Mouse (Mus musculus) frontal cortex, postnatal 14 days (tissue): ENCODE results near the gene Rnpepl1.

Experiments
- DNase-seq, 2 experiments: peaks; one replicate each; pipeline ENCODE4 v3.0.0; 2022; ENCODE audit warnings: low spot score in 2 of 2

Gene Rnpepl1

DNA sequence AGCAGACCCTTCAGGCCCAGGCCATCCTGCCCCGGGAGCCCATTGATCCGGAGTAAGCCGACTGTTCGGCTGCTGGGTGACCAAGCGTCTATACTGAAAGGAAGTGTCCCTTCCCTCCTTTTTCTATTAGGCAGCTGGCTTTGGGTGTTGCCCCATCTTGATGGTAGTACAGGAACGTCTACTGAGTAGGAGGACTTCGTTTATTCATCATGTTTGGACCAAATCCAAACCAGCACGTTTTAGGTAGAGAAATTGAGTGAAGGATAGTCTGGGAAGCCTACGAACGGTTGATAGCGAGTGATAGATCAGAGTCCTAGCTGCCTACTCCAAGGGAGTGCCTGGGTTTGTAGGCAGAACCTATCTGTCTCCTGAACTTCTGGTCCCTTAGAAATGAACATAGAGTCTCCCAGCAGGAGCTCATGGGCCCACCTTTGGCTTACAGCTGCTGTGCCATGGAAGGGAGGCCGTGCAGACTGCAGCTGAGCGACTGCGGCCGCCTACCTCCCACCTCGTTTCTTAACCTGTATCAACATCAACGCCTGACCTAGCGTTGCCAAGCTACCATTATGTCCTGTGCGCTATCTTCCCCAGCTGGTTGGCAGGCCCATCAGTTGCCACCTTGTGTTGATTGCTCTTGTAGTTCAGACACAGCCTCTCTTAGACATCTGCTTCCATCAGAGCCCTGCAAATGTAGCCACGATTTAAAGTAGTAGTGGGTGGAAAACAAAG, 2.8 kb upstream of the Rnpepl1 start:
- no peak for DNase-seq

DNA sequence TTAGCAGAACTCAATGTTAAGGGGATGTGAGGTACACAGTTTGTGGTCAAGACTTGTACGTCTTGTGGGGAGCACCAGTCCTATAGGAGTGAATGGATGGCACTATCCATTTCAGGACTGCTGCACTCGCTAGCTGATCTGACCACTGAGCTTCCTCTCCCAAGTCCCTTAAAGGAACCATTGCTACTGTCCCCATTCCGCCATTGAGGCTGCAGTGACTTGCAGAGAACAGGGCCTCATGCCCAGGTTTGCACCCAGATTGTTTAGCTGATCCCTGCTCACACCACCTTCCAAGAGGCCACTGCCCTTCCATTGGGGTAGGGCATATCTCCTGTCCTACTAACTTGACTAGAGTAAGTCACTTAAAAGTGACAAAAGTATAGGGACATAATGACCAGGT, 1.9 kb upstream of the Rnpepl1 start:
- no peak for DNase-seq

DNA sequence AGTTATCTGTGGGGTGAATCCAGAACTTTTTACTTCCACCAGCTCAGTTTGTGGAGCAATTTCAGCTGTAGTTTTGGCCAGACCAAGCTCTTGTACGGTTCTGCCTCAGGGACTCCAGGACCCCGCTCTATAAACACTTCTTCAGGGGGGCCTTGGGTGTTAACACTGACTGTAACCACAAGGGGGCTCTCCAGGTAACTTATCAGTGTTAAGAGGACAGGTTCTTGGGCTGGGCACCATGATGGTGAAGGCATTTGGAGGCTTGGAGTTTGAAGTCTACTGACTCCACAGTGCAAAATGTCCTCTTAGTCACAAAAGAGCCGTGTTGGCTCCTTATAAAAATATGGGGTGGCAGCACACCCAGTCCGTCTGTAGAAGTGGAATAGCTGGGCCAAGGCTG, 1.5 kb upstream of the Rnpepl1 start:
- DNase-seq: no peak

DNA sequence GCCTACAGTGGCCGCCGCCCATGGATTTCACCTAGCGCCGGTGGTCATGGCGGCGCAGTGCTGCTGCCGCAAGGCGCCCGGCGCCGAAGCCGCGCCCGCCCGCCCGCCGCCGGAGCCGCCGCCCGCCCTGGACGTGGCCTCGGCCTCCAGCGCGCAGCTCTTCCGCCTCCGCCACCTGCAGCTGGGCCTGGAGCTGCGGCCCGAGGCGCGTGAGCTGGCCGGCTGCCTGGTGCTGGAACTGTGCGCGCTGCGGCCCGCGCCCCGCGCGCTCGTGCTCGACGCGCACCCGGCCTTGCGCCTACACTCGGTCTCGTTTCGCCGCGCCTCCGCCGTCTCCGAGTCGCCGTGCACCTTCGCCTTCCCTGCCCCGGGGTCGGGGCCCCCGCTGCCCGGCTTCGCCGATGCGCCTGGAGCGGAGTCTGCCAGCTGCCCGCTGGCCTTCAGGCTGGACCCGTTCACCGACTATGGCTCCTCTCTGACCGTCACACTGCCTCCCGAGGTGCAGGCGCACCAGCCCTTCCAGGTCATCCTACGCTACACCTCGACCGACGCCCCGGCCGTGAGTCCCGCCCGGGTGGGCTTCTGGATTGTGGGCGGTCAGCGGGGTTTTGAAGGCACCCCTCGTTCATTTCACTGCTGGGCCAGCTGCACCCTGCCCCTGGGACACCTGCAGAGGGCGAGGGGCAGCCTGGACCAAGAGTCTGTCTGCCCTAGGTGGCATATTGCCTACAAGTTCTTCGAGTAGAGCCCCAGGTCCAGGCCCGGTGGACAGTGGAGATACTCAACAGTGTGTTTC, 540 bp downstream of the Rnpepl1 start:
- DNase-seq: peak; percentile 51 to 61

DNA sequence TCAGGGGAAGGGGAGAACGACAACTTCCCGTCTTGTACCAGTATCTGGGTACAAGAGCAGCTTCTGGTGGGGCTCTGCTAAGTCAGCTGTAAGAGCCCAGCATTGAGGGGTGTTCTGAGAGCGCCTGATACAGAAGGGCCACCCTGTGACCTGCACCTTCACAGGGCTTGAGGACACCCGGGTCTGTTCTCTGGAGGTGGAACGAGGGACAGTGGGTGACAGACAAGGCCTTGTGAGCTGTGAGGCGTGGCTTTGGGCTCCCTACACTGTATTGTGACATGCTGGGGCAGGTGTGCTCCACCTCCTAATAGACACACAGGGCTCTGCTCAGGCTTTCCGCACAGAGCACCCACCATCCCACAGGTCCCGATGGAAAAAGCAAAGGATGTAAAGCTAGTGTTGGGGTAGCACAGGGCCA, 1.1 kb downstream of the Rnpepl1 start:
- peak in 1 of 2 experiments; percentile 15 for DNase-seq

DNA sequence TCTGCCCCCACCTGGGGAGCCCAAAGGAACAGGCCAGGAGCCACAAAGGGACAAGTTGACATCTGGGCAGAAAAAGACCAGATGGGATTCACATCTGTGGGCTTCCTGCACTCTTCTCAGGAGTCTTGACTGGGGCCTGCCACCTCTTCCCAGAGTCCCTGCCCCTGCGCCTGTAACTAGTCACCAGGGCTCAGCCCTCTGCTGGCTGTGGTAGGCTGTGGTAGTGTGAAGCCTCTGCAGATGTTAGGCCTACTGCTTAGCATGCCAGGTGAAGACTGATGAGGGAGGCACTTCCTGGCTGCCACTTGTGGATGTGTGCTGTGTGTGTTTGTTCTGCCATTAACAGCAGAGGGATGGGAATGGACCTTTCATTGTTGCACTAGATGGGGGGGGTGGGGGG, 1.7 kb downstream of the Rnpepl1 start:
- peak in 1 of 2 experiments; percentile 3 for DNase-seq

DNA sequence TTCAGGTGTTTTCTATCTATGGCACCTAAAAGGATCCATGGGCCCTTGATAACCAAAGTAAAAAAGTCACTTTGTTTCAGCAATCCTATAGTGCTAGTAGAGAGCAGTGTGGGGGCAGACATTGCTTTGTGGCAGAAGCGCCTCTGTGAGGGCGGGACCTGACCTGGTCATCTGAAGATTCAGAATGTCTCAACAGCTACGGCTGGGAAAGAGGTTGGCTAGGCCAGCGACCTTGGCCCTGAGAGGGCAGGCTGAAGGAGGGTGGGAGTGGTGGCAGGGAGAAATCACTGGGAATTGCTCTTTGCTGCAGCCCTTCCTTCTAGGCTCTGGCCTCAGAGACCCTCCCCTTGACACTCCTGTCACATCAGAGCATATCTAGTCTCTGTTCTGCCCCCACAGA, 3.7 kb downstream of the Rnpepl1 start:
- DNase-seq: peak in 1 of 2 experiments; percentile 2

DNA sequence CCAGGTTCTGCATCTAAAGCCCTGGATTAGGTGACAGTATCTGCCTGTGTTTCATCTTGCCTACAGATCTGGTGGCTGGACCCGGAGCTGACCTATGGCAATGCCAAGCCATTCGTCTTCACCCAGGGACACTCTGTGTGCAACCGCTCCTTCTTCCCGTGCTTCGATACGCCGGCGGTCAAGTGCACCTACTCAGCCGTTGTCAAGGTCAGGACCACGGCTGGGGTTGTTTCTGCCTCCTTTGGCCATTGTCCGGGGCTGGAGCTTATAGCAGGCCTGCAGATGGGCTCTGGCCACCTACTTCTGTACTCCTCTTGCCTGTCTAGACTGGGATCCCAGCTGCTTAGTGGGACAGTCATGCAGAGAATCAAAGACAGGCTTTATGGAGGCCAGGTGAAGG, 4.4 kb downstream of the Rnpepl1 start:
- peak in 1 of 2 experiments; percentile 4 for DNase-seq

DNA sequence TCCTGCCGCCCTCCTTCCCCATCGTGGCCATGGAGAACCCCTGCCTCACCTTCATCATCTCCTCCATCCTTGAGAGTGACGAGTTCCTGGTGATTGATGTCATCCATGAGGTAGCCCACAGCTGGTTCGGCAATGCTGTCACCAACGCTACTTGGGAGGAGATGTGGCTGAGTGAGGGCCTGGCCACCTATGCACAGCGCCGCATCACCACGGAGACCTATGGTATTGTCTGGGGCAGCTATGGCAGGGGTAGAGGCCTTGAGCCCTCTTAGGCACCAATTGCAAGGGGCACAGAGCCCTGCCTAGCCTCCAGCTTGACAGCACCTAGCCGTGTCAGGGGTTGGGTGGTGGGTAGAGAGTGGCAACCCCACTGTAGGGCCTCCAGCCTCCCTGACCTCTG, 6.1 kb downstream of the Rnpepl1 start:
- peak in 1 of 2 experiments; percentile 2 for DNase-seq

DNA sequence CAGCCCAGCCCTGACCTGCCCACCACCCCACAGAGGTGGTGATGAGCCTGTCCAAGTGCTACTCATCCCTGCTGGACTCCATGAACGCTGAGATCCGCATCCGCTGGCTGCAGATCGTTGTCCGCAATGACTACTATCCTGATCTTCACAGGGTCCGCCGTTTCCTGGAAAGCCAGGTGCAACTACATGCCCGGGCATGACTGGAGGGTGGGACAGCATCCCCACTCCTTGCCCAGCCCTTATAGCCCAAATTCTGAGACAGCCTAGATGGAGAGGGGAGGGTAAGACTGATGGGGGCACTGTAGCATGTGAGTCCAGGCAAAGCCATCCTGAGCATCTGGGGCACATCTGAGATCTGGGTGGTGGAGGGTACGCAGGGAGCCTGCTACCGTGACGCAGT, 8.6 kb downstream of the Rnpepl1 start:
- no peak for DNase-seq

DNA sequence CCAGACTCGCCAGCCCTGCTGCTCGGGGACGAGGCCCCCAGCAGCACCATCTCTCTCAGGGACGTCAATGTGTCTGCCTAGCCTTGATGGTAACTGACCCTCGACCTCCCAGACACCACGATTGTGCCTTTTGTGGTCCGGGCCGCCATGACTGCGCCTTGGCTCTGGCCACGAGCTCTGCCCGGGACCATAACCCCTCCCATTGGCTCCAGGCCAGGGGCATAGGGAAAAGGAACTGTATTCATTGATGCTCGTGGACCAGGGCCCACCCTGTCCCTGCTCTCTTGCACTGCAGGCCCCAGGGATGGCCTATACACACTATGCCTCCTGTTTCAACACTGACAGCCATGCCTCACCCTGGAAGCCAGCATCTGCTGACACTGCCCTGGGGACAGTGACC, 9.2 kb downstream of the Rnpepl1 start:
- DNase-seq: no peak

DNA sequence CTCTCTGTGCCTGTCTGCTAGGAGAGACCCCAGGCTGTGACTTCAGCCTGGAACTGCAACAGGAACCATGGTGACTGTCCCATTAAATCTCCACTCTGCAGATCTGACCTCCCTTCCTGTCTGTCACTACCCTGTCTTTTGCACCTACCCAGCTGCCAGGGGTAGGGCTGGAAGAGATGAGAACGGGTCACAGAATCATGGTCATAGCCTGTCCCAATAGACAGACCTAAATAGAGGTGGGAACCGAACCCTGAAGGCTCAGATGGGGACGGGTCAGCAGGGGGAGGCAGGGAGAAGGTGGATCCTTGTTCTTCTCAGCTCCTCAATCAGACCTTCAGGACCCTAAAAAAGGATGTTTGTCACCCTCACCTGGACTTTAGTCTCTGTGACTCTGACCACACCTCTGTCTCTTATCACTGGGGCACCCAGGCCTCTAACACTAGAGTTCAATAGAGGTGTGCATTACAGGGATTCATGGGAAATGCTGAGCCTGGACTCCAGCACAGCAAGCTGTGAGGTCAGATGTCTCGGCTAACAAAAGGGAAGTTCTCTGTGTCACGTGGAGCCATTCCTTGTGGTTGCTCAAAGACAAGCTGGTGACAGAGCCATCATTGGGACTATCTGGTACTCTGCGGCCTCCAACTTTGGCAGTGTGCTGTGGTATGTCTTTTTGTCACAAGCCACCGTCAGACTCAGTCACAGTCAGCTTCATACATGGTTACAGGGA, 10.1 kb downstream of the Rnpepl1 start:
- no peak for DNase-seq

DNA sequence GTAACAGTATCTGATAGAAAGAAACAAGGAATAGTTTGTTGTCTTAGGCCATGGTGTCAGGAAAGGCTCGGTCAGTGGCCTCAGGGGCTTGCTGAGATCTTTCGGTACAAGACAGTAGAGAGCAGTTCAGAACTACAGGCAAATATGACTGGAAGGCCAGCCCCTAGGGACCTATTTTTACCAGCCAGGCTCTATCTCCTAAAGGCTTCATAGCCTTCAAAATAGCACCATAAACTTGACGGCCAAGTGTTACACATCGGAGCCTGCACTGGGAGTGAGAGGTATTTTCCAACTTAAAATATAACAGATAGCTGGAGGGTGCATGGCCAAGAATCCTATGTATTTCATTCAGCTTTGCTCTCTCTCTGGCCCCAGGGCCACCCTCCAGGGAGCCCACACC, 10.9 kb downstream of the Rnpepl1 start:
- no peak for DNase-seq

DNA sequence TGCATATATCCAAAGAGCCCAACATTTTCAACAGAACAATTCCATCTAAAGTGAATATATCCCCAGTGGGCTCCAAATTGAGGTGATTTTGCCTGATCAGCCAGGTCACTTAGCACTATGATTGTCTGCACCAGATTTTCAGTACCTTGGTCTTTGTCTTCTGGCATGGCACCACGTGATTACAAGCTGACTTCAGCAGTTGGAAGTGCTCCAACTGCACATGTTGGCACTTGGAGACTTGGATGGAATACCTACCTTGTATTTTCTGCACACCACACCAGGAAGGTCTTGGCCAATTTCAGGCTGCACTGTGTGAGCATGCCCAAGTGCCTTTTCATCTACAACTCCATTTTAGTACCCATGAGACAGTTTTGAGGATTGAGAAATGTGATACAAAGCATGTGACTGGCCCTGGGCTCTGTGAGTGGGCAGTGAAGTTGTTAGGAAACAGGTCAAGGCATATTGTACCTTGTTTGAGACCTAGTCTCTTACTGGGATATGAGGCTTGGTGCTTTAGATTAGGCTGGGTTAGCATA, 19.7 kb downstream of the Rnpepl1 start:
- DNase-seq: no peak

DNA sequence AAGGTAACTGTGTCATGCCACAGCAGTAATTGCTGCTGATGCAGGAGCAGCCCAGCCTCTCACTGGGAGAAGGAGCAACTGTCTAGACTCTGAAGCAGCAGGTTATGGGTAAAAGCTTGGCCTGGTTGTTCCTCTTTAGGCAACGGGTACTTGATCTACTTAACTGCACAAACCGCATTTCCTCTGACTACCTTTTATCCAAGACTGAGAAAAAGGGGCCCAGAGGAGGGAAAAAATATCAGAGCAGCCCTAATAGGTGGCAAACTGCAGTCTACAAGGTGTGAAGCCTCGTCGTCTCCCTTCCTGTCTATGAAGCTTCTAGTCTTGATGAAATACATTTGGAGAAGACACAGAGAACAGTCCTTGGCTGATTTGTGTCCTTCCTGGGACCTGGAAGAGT, 23.0 kb downstream of the Rnpepl1 start:
- no peak for DNase-seq

DNA sequence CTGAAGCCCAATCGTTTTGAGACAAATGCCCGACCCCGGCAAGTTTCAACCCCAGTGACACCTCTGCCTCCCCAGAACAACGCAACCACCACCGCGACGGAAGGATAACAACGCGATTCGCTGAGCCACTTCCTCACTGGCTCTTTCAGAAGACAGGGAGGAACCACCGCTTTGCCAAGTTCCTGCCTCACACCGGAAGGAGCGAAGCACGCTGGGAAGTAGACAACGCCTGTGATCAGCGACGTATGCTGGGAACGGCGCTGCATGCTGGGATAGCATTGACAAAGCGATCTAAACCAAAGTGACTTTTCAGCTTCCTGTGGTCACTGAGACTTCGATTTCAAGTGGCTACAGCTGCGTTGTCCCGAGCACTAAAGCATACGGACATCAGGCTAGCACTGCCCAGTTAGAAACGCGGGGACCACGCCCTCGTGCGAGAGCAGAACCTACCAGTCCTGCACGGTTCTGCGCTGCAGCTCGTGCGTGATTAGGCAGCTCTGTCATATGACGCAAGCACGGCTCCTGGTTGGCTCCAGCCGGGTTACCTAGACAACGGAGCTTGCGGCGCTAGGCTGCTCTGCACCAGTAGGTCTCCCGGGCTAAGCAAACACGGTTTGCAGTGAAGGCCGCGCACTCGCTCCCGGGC, 23.7 kb downstream of the Rnpepl1 start, which contains the start of gene Capn10:
TSS of gene Capn10 (plus strand) at position 195 of the 646 bp plus-strand sequence.
- DNase-seq: peak; percentile 92 to 94

DNA sequence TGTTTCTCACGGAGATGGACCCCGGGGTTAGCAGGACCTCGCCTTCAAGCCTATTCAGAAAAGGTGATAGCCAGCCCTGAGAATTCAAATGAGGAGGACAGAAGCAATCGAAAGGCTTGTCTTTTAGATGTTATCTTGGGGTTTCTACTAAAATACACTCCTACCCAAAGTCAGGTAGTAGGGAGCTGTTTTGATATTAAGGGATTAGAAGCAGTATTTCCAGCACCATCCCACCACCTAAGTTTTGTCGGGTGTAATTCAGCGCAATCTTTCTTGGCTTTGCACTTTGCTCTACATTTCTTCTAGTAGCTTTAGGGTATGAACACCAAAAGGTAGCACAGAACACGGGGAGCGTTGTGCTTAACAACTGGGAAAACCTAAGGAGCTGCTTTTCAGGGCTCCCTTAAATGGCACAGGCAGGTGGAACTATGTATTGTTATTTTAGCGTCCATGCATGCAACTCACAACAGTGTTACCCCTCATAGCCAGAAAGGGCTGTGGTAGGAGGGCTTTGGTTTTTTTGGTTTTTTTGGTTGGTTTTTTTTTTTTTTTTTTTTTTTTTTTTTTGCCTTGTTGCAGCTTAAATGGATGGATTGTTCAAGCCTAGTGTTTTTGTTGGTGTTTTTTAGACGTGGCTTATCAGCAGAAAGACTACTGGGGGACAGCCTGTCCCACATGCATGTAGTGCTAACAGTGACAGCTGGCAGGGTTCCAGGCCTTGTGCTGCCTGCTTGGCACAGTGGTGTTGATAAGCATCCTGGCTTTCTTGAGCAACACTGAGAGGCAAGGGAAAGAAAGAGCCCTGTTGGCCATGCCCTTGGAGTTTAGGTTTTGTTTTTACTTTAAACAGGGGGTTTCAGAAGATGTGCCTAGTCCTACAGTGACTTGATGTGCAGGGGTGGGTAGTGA, 24.7 kb downstream of the Rnpepl1 start:
- DNase-seq: no peak

DNA sequence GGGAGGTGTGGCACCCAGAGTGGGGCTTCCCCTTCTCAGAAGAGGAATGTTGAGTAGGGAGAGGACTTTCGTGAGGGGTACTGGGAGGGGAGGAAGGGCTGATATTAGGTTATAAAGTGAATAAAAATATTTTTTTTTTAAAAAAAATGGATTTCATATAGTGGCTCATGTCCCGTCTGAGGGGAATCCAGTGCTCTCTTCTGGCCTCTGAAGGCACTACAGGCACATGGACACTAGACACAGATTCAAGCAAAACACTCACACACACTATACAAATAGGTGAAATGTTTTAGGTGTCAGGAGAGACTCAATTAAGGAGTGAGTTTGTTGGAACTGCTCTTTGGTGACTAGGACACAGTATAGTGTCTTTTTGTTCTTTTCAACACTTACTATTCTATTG, 25.4 kb downstream of the Rnpepl1 start:
- no peak for DNase-seq

DNA sequence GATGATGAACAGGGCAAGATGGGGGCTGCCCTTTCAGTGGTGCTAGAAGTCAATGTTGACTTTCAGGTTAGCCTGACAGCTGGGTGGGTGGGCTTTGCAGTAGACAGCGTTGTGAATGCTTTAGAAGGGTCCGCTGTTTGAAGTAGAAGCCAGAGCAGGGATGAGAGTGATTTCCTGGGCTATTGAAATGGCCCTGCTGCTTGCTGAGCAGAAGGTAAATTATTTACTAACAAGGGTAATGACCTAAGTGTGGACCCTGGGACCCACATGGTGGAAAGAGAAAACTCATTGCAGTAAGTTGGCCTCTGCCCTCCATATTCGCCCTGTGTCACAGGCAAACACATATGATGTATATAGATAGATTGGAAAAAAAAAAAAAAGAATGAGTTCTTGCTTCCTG, 25.9 kb downstream of the Rnpepl1 start:
- DNase-seq: no peak

DNA sequence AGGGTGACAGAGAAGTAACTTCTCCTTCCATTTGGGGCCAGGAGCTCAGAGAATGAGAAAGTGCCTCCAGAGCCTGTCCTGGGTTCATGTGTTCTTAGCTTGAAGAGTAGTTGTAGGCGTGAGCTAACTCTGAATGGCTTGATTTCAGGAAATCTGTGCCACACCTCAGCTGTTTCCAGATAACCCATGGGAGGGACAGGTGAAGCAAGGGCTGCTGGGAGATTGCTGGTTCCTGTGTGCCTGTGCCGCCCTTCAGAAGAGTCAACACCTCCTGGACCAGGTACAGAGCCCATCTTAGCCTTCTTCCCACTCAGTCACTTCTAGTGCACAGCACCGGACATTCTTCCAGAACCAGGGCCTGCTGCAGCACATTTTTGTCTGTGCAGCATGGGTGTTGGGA, 27.2 kb downstream of the Rnpepl1 start:
- no peak for DNase-seq

DNA sequence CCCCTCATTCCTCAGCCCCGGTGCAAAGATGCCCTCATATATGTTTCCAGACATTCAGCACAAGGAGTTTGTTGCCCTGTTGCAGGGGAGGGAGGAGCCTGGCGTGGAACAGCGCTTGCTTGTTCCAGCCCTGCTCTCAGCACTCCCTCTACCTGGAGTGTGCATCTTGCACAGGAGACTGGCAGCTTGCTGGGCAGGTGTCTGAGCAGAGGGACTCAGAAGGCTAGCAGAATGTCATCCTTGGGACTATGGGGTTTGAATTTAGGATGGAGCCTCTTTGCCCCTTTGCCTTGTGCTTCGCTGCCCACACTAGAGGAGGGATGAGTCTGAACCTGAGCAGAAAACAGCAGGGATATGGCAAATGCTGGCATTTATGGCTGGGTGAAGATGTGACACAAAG, 29.2 kb downstream of the Rnpepl1 start:
- DNase-seq: no peak
